Mouse (Mus musculus) gastrocnemius, postnatal 14 days (tissue): ENCODE results near the gene B4galnt4. TPM values are rescaled to one million over a fixed set of nuclear protein-coding genes. Genes with fewer than 3 reads are reported as not detected.

Experiments used
- DNase-seq: peaks from one replicate; pipeline ENCODE4 v3.0.0; 2021; ENCODE audit warnings: mixed read lengths
- intact Hi-C: fragments of 180-260 bp; cut with DNase I; formaldehyde crosslinking; loops from one replicate; pipeline ENCODE4 v1.15.1; 2025; ENCODE audit warnings: low total_unique reads
- total RNA-seq, 2 experiments: library from RNA; stranded (reverse); gene quantifications; 2 replicates each; pipeline ENCODE4 v1.2.3; 2021

The B4galnt4 gene
- total RNA-seq, 2 experiments from 2014 or later: 0.23 TPM; not detected in 1

- intact Hi-C loops: no loop called here
- DNase-seq: no peak
Measured at GRCm38 (mm10) chr7:141064175-141064574, 3.3 kb downstream of the B4galnt4 start.

DNA sequence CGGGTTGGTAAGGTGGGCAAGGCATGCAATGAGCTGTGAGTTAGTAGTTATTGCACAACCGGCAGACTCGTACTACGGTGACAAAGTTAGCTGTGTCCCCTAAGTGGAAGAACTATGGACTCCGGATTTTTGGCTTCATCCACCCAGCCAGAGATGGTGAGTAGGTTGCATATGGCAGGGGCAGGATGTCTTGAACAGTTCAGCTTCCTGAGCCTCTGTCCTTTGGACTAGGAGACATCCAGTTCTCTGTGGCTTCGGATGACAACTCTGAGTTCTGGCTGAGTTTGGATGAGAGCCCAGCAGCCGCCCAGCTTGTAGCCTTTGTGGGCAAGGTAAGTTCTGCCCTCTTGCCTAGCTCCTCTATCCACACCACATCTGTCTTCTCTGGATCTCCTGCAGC lies 3.7 kb downstream of the B4galnt4 start:
- DNase-seq: no peak
- intact Hi-C loops: no loop called here

DNA sequence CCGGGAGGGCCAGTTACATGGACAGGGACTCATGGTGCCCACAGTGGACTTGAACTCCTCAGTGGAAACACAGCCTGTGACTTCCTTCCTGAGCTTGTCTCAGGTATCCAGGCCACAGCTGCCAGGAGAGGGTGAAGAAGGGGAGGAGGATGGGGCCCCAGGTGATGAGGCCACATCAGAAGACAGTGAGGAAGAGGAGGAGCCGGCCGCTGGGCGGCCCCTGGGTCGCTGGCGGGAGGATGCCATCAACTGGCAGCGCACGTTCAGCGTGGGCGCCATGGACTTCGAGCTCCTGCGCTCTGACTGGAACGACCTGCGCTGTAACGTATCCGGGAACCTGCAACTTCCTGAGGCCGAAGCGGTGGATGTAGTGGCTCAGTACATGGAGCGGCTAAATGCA lies 7.4 kb downstream of the B4galnt4 start:
- intact Hi-C loops: no loop called here
- DNase-seq: no peak

GRCm38 (mm10) chr7:141070058-141070862 lies 9.4 kb downstream of the B4galnt4 start:
- peak; percentile 60 for DNase-seq
- intact Hi-C loops: no loop called here

DNA sequence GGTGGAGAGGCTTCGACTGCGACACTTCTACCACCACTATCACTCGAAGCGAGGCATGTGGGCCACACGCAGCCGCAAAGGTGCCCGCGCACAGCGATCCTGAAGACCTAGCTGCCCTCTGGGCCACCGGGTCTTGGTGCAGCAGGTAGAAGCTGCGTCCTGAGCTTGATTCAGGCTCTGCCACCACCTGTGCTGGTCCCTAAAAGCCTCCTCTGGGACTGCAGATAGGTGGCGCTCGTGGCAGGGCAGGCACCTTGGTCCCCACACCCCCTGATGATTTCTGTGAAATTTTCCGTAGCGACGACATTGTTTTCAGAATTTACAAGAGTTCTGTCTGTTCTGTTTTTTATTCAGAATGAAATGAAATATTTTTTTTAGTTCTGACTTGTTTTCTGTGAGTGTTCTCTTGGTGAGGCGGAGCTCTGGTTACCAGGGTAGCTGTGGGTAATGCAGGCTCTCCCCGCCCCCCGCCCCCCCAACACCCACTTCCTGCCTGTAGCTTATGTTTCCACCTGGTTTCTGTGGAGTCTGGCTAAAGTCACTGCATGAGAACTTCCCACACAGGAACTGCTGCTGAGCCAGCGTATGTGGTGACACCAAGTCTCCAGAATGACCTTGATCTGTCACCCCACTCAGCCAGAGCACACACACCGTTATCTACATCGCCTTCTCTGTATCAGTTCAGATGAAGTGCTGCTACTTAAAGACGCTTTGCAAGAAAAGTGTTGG lies 11.3 kb downstream of the B4galnt4 start:
- intact Hi-C loops: no loop called here
- DNase-seq: no peak

- DNase-seq: no peak
- intact Hi-C loops: no loop called here
Measured at GRCm38 (mm10) chr7:141073782-141074181, 12.9 kb downstream of the B4galnt4 start.

DNA sequence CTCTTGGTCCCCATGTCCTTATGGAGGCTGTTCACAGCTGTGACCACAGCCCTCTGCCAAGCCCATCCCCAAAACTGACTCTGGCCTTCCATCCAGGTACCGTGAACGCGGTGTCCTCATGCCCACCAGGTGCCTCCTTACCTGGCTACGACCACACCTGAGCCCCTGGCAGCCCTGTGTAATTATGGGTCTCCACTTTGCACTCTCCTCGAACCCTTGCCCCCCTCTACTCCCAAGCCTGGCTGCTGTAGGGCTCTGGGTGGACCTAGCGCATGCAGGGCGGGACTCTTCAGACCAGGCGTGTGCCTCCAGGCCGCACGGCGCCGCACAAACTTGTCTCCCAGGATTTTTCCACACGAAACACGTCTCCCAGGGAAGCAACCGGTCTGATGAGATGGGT lies 16.9 kb downstream of the B4galnt4 start, which contains the start of gene Pkp3:
TSS of gene Pkp3 (plus strand) at position 378 of the 400 bp plus-strand sequence.
- no peak for DNase-seq
- intact Hi-C loops: no loop called here

- DNase-seq: no peak
- intact Hi-C loops: no loop called here
Measured at GRCm38 (mm10) chr7:141078876-141079275, 18.0 kb downstream of the B4galnt4 start.

- intact Hi-C loops: no loop called here
- DNase-seq: no peak
Measured at GRCm38 (mm10) chr7:141079481-141080449, 18.9 kb downstream of the B4galnt4 start.

DNA sequence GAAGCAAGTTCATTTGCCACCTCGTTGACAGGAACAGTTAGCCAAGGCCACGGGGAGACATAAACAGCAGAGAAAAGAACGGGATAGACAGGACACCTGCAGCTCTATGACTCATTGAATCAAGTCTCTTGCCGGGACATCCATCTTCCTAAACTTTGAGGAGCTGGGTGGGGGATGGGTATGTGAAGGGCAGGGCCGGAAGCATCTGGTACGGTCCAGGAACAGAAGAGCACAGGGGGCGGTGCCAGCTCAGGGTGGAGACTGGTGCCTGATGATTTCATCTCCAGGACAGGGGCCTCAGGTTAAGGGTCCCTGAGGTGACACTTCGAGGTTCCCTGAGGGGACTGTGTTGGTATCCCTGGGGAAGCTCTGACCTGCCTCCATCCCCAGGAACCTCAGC lies 27.0 kb downstream of the B4galnt4 start:
- DNase-seq: no peak
- intact Hi-C loops: no loop called here

DNA sequence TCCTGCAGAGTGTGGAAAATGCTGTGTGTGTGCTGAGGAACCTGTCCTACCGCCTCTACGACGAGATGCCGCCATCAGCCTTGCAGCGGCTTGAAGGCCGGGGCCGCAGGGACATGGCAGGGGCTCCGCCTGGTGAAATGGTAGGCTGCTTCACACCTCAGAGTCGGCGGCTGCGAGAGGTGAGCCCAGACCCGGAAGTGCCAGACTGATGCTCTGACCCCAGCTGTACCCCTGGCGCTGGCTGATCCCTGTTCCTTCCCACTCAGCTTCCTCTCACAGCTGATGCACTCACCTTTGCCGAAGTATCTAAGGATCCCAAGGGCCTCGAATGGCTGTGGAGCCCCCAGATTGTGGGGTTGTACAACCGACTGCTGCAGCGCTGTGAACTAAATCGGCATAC lies 27.6 kb downstream of the B4galnt4 start:
- intact Hi-C loops: no loop called here
- no peak for DNase-seq

DNA sequence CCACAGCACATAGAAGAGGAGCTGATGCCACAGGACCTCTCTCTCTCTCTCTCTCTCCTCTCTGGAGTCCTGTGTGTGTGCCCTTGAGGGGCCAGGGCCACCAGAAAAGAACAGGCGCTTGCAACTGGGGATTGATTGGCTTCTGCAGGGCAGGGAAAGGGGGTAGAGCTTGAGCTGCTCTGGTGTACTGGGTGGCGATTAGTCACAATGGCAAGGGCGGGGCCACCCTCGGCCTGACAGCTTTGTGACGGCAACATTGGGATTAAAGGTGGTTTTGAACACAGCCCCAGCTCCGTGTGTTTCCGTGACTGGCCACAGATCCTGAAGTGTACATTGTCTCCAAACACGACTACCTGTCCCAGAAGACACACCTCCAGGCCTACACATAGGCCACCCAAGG lies 29.3 kb downstream of the B4galnt4 start:
- intact Hi-C loops: no loop called here
- no peak for DNase-seq

GRCm38 (mm10) chr7:141092051-141092735 lies 31.3 kb downstream of the B4galnt4 start:
- peak; percentile 88 for DNase-seq
- intact Hi-C loops: loop anchor here (2.0 kb wide), 1 partner anchor 85 kb away; no protein-coding TSS in a partner anchor

DNA sequence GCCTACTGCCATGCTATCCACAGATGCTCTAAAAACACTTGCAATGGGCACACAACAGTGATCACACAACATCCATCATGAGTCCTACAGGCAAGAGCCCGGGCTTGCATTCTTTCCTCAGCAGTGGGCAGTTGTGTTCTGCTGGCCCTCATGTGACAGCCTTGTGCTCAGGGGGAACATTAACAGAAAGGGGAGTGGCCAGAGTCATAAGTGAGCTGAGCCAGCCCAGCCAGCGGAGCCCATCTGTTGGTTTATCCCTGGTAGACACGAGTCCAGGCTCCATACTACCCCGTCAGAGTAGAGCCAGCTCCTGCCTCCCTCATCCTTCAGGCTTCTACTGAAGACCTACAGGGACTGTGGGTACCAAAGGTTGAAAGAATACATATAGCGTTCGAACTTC lies 33.0 kb downstream of the B4galnt4 start:
- DNase-seq: no peak
- intact Hi-C loops: loop anchor here (2.0 kb wide), 1 partner anchor 83 kb away; no protein-coding TSS in a partner anchor

- DNase-seq: no peak
- intact Hi-C loops: no loop called here
Measured at GRCm38 (mm10) chr7:141094487-141095205, 33.7 kb downstream of the B4galnt4 start.

GRCm38 (mm10) chr7:141096021-141096420 lies 35.1 kb downstream of the B4galnt4 start:
- no peak for DNase-seq
- intact Hi-C loops: no loop called here

GRCm38 (mm10) chr7:141096649-141097056 lies 35.7 kb downstream of the B4galnt4 start:
- DNase-seq: peak; percentile 48
- intact Hi-C loops: no loop called here

- intact Hi-C loops: no loop called here
- no peak for DNase-seq
Measured at GRCm38 (mm10) chr7:141097177-141097576, 36.3 kb downstream of the B4galnt4 start.
